Mouse (Mus musculus): ENCODE data around the gene Zbtb2.

Gene Zbtb2

DNA sequence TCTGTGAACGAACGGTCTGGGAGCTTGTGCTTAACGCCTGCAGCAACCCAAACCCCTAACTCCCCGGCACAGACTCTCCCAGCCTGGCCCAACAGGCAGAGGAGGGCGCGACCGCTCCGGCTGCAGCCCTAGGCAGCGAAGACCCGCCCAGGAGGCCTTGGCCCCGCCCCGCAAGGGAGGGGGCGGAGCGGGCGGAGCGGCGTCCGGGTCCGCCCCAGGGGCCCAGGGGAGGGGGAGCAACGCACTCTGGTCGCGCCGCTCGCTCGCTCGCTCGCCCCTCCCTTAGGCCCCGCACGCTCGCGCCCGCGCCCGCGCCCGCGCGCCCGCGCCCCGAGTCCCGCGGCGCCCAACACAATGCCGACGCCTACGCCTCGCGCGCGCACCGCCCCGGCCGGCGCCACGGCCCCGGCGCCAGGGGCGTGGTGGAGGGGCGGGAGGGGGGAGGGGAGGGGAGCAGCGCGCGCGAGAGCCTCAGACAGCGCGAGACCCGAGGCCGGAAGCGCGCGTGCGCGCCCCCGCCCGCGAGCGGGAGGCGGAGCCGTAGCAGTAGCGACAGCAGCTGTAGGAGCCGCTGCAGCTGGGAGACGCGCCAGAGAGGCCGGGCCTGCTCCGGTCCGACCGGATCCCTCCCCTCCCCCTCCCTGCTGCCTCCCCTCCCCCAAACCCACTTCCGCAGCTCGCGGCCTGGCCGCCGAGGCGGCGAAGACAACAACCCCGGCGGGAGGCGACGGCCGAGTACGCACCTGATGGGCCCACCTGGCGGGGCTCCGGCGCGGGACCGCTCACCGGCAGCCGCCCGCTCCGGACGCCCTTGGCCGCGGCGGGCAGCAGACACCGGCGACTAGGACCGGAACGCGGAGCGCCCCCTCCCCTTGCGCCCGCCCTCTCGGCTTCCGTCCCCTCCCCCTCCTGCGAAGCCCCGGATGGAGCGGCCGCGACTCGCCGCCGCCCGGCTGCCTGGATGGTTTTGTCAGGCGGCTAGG lies 1.0 kb downstream of the Zbtb2 start:
- peak; percentile 95 for DNase-seq (ENCODE audit: low read depth, low spot score)

DNA sequence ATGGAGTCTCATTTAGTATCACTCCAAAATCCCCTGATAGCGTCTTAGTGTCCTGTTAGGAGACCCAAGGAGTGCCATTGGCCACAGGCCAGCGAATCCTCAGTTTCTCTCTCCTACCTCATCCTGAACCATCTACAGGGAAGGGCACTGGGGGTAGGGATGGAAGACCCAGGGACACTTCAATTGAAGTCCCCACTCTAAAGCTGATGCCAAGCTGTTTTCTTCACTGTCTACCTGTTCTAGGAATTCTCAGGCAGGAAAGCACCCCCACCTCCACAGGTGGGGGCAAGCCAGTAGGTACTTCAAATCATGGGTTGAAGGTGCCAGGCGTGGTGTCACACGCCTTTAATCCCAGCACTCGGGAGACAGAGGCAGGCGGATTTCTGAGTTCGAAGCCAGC lies 3.7 kb downstream of the Zbtb2 start:
- DNase-seq (ENCODE audit: low read depth, low spot score): no peak

DNA sequence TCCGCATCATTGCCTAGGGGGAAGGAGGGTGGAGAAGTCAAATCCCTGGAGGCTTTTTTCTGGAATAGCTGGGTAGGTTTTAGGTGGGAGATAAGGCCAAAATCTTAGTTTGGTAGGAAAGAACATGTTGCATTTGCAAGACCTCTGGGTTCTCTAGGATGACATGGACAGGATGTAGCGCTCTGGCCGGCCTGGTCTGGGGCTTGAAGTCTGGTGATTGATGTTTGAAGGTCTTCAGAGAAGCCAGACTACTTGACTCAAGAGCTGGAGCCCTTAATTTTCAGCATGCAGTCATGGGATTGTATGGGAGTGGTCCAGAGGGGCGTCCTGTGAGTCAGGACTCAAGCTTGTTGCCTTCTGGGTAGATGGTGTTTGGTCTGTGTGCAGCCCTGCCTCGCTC lies 7.2 kb downstream of the Zbtb2 start:
- no peak for DNase-seq (ENCODE audit: low read depth, low spot score)

DNA sequence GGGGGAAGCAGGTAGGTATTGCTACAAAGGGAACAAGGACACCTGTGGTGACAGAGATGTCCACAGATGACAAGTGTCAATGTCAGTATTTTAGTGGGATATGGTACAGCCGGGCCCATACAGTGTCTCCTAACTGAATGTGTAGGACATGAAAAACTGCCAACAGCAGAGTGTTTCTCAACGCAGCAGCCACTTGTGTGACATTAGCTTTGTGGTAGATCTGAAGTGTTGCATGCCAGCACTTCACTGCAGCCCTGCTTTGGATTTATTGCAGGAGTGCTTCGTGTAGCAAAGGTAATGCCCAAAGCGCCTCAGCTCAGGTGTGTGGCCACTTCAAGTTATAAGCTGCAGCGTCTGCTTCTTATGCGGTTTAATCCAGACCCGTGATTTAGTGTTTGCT lies 11.0 kb downstream of the Zbtb2 start:
- no peak for DNase-seq (ENCODE audit: low read depth, low spot score)

DNA sequence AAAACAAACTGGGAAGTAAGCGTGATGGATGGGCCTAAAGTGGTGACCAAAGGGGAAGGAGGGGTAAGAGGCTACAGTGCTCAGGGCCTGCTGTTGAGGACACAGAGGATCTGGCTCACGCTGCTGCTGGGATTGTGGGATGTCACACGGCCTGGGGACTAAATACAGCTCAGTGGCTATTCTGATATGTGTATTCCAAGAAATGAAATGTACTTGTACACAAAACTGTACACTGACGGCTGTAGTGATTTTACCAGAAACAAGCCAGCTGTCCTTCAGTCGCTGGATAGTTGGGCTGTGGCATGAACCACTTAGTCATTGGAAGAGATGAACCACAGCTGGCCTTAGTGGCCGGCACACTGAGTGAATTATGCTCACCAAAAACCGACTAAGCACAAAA lies 11.4 kb downstream of the Zbtb2 start:
- no peak for DNase-seq (ENCODE audit: low read depth, low spot score)

DNA sequence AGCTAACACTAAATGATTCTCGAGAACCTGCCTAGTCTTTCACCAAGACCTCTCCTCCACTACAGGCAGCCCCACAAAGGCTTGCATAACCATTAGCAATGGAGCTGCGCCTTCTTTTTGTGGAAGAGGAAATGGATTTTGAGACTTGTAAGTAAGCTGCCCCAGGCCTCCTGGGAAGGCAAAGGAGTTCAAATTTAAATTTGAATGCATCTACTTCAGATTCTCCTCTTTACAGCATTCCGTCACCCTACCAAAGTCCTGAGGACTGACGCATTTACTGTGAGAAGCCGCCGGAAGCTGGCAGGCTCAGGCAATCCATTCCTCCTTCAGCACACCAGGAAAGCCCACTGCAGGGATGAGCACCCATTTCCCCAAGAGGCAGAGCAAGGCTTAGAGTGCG lies 12.6 kb downstream of the Zbtb2 start:
- no peak for DNase-seq (ENCODE audit: low read depth, low spot score)

DNA sequence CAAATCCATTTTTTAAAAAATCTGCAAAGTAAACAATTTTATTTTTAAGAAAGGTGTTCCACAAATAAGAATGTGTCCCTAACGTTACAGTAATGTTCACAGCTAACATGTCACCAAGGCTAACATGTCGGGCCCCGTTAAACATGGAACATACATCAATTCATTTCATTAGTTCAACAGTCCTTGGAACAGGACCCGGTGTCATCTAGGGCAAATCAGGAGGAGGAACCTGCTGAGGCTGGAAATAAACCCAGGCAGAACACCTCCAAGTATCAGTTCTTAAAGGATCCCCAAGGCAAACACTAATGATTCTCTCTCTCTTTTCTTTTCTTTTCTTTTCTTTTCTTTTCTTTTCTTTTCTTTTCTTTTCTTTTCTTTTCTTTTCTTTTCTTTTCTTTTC lies 13.2 kb downstream of the Zbtb2 start:
- no peak for DNase-seq (ENCODE audit: low read depth, low spot score)

DNA sequence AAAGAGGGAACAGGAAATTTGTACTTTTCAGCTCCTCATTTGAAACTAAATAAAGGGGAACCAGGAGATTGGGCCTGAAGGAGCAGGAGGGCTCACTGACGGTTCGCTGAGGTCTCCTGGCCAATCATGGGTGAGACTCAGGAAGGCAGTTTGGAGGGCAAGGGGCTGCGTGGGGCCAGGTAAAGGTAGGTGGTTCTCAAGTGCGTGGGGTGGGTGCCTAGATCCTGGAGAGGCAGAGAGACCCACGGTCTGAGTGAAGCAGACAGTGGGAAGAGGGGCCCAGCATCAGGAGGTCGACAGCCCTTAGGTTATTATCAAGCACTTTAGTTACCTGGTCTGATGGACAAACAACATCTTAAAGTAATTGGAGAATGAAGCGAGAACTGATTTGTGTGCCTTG lies 13.7 kb downstream of the Zbtb2 start:
- no peak for DNase-seq (ENCODE audit: low read depth, low spot score)

DNA sequence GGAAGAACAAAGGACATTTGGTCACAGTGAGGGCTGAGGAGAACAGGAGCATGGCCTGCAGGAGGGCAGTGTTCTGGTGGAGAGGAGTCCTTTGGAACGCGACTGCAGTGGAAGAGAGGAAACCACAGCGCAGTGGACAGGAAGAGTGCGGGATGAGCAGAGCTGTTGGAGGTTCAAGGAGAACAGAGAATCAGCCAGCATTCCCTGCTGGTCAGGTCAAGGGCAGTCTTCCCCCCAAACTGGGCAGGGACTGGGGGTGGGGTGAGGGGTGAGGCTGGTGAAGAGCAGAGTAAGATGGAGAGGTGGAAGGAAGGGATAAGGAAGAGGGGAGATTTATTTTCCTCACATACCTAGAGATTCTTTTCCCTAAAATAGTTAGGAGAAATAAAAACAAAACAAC lies 14.3 kb downstream of the Zbtb2 start:
- DNase-seq (ENCODE audit: low read depth, low spot score): no peak

DNA sequence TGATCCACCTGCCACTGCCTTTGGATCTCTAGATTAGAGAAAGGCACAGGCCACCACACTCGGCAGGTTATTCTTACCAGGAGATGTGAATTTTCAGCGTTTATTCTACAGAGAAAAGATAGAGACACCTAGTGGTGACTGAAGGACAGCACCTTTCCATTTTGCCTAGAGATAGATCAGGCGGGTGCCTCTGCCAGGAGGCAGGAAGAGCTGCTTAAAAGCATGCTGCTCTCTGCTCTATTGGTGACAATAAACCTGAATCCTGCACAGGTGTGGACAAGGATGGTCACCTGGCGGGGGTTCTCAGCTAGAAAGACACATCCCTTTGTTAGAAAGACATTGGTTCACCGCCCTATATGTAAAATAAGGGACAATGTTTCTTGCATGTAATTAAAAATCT lies 15.9 kb downstream of the Zbtb2 start:
- DNase-seq (ENCODE audit: low read depth, low spot score): no peak

DNA sequence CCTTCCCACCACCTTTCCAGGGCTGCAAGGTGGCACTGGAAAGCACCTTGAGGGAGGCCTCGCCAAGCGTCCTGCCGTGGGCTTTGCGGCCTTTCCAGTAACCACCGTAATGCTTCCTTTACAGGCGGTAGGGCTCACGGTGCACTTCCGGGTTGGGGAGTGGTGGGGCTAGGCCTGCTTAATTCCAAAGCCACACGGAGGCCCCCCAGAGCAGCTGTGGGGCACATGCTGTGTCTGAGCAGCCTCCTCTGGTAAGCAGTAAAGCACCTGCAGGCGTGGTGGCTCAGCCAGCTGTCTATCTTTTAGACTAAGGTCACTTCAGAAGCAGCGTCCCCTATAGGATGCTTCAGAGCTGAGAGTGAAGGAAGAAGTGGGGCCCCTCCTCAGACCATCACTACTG lies 17.8 kb downstream of the Zbtb2 start:
- no peak for DNase-seq (ENCODE audit: low read depth, low spot score)

DNA sequence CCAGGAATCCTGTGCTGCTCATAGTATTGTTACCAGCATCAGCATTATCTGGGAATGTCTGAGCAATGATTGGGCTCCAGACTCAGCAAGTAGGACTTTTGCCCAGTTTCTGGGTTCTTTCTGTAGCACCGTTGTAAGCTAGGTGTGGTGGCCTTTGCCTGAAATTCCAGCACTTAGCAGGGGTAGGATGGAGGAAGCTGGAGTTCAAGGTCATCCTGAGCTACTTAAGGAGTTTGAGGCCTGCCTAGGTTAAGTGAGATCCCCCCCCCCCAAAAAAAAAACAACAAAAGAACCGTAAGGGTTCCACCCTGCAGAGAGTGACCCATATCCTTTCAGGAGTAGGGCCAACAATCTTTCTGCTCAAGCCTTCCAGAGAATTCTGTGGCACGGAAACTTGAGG lies 23.3 kb downstream of the Zbtb2 start:
- DNase-seq (ENCODE audit: low read depth, low spot score): no peak

DNA sequence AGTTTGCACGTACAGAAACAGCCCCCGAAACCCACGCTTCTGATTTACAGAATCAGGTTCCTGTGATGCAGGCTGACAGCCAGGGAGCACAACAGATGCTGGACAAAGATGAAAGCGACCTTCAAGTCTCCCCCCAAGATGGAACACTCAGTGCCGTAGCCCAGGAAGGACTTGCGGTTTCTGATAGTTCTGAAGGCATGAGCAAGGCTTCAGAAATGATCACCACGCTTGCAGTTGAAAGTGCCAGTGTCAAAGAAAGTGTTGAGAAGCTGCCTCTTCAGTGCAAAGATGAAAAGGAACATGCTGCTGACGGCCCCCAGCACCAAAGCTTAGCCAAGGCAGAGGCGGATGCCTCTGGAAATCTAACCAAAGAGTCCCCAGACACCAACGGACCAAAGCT lies 30.5 kb downstream of the Zbtb2 start:
- DNase-seq (ENCODE audit: low read depth, low spot score): no peak

DNA sequence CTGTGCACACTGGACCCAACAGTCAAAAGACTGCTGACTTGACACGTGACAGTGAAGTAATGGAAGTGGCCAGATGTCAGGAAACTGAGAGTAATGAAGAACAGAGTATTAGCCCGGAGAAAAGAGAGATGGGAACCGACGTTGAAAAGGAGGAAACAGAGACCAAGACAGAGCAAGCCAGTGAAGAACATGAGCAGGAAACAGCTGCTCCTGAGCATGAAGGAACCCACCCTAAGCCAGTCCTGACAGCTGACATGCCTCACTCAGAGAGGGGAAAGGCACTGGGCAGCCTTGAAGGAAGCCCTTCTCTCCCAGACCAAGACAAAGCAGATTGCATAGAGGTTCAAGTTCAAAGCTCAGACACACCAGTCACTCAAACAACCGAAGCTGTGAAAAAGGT lies 31.3 kb downstream of the Zbtb2 start:
- no peak for DNase-seq (ENCODE audit: low read depth, low spot score)

DNA sequence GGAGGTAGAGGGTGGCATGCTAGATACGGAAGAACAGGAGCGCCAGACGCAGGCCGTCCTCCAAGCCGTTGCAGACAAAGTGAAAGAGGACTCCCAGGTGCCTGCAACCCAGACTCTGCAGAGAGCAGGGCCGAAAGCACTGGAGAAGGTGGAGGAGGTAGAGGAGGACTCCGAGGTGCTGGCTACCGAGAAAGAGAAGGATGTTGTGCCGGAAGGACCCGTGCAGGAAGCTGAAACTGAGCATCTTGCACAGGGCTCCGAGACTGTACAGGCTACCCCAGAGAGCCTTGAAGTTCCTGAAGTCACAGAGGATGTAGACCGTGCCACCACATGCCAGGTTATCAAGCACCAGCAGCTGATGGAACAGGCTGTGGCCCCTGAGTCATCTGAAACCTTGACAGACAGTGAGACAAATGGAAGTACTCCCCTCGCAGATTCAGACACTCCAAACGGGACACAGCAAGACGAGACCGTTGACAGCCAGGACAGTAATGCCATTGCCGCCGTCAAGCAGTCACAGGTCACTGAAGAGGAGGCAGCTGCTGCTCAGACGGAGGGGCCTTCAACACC lies 31.9 kb downstream of the Zbtb2 start:
- DNase-seq (ENCODE audit: low read depth, low spot score): no peak

DNA sequence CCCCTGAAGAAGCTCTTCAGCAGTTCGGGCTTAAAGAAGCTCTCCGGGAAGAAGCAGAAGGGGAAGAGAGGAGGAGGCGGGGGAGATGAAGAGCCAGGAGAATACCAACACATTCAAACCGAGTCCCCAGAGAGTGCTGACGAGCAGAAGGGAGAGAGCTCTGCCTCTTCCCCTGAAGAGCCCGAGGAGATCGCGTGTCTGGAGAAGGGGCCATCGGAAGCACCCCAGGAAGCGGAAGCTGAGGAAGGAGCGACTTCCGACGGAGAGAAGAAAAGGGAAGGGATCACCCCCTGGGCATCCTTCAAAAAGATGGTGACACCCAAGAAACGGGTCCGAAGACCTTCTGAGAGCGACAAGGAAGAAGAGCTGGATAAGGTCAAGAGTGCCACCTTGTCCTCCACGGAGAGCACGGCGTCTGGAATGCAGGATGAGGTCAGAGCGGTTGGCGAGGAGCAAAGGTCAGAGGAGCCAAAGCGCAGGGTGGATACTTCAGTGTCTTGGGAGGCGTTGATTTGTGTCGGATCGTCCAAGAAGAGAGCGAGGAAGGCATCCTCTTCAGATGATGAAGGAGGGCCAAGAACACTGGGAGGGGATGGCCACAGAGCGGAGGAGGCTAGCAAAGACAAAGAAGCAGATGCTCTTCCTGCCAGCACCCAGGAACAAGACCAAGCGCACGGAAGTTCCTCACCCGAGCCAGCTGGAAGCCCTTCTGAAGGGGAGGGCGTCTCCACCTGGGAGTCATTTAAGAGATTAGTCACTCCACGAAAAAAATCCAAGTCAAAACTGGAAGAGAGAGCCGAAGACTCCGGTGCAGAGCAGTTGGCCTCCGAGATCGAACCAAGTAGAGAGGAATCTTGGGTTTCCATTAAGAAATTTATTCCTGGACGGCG lies 33.3 kb downstream of the Zbtb2 start:
- no peak for DNase-seq (ENCODE audit: low read depth, low spot score)

DNA sequence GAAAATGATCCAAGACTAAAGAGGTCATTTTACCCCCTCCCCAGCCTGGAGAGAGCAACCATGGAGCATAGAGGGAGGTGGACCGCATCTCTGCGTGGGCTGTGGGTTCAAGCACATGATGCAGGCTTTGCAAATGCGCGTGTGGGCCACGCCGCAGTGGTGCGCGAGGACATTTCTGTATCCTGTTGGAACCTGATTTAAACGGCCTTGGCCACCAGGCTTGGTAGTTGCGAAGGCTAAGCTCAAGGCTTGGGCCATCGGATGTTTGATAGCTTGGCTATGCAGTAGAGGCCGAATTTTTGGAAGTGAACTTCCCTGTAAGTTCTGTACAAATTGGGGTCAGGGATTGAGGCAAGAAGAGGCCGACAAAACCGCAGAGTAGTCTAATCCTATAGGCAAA lies 40.3 kb downstream of the Zbtb2 start:
- no peak for DNase-seq (ENCODE audit: low read depth, low spot score)

DNA sequence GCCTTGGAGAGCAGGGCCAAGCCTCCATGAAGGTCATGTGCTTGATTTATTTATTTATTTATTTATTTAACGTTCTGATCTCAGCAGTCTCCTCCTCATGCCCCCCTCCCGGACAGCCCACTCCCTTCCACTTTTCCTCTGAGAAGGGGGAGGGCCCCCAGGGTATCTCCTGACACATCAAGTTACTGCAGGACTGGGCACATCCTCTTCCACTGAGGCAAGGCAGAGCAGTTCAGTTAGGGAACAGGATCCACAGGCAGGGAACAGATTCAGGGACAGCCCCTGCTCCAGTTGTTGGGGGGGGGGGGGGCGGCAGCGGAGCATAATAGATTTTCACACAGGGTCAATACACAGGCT lies 40.8 kb downstream of the Zbtb2 start:
- DNase-seq (ENCODE audit: low read depth, low spot score): no peak

DNA sequence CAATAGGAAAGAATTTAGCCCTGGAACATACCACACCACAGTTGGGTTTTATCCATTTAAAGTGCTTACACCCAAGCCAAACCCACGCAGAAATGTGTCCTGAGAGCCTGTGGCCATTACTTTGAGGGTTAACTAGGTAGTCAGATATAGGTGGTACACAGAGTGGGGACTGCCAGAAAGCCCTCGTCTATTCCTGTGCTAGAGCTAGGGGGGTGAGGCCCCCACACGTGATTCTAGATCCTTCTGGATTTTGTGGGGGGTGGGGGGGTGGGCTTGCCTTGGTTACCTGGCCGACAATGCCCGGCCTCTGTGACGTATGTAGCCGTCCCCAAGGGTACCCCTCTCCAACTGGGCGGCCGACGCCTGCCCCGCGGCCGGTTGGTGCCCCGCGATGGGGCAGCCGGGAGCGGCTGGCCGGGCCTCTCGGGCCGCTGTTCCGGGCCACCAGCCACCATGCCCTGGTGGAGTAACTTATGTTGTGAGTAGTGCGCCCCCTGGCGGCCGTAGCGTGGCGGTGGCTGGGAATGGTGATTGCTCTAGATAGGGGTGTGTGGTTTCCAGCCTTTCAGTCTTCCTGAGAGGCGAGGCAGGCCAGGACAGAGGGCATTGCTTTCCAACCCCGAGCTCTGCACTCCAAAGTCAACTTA lies 41.3 kb downstream of the Zbtb2 start:
- peak; percentile 79 for DNase-seq (ENCODE audit: low read depth, low spot score)

DNA sequence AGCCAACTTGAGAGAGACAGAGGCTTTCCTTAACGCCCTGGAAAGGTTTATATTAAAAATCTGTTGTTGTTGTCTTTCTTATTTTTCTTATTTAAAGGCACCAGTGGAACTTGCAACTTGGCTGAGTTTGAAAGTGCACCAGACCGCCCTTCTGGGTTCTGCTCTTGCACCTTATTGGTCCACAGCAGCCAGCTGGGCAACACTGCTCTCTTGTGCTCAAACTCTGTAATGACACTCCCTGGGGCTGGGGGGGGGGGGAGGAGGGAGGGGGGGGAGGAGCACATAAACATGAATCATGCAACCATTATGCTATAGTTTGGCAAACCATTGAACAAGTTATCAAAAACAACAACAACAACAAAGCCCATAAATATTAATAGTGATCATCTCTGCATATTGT lies 46.5 kb downstream of the Zbtb2 start:
- no peak for DNase-seq (ENCODE audit: low read depth, low spot score)

DNA sequence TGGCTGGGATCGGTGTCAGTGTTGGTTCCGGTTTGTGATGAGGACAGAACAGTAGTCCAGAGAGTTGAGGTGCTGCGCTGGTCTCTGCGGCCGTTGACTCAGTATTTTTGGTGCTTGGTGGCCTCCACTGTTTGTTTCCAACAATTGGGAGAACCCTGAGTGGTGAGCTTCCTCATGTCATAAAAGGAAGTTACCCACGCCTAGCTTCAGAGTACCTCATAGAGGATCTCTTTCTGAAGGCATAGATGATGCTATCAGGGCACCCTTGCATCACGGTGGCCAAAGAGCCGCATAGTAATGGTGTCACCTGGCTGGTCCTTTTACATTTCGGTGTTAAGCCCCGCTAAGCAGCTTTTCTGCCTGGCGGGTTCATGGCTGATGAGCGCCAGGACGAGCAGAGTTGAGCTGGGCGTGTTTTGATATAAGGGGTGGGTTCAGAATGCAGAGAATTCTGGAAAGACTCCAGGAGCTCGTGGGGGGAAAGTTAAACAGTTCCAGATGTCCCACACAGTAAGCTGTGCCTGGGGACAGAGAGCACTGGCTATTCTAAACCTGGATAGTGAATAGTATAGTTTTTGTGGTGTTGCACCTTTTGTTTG lies 48.9 kb downstream of the Zbtb2 start:
- DNase-seq (ENCODE audit: low read depth, low spot score): peak; percentile 54
